Mouse (Mus musculus) brain, embryonic 14.5 days (tissue): ENCODE results near the gene Vdr. TPM values are rescaled to one million over a fixed set of nuclear protein-coding genes. Genes with fewer than 3 reads are reported as not detected.
A peak's percentile ranks its signal among the peaks of the same experiment; 100 is the strongest.

Experiments used
- DNase-seq: peaks from one replicate; pipeline ENCODE4 v3.0.0-alpha.2; 2011; ENCODE audit warnings: low read depth
- CTCF ChIP-seq: fragments of 200-500 bp; IDR thresholded peaks from 2 replicates; pipeline ENCODE4 v1.5.1; 2012; ENCODE audit warnings: inconsistent platforms, mild to moderate bottlenecking, moderate library complexity, borderline replicate concordance; ENCODE audit not compliant: insufficient read depth, insufficient read length; ENCODE audit errors: extremely low read depth
- POLR2A ChIP-seq: fragments of 200-500 bp; IDR thresholded peaks from 2 replicates; pipeline ENCODE4 v1.6.1; 2012; ENCODE audit warnings: mild to moderate bottlenecking, inconsistent platforms, borderline replicate concordance; ENCODE audit not compliant: poor library complexity, insufficient read depth, insufficient read length, severe bottlenecking; ENCODE audit errors: extremely low read depth
- polyA plus RNA-seq: library from polyadenylated mRNA; depleted of rRNA; stranded (reverse); fragments of >200 nt; gene quantifications from 2 replicates; pipeline ENCODE4 v1.2.3, GENCODE M21; 2012

Gene Vdr
- polyA plus RNA-seq, 1 experiment: 0.25 TPM

- no peak for TF ChIP-seq CTCF
- no peak for TF ChIP-seq POLR2A
Measured at GRCm38 (mm10) chr15:97836894-97837247, 73.6 kb downstream of the Vdr start.

GRCm38 (mm10) chr15:97836153-97836893 lies 74.1 kb downstream of the Vdr start:
- no peak for DNase-seq
- TF ChIP-seq CTCF (no peak), POLR2A (no peak)

More at GRCm38 (mm10) chr15:97836894-97837247, 73.6 kb downstream of the Vdr start:
- DNase-seq: no peak

GRCm38 (mm10) chr15:97832764-97833479 lies 77.5 kb downstream of the Vdr start:
- DNase-seq: no peak
- no peak for TF ChIP-seq POLR2A

GRCm38 (mm10) chr15:97831987-97832640 lies 78.3 kb downstream of the Vdr start:
- TF ChIP-seq CTCF (no peak), POLR2A (no peak)
- DNase-seq: no peak

GRCm38 (mm10) chr15:97831242-97831986 lies 79.0 kb downstream of the Vdr start:
- TF ChIP-seq POLR2A (peak; percentile 62), CTCF (no peak)
- peak; percentile 87 for DNase-seq

- TF ChIP-seq CTCF (no peak), POLR2A (no peak)
- peak; percentile 57 for DNase-seq
Measured at GRCm38 (mm10) chr15:97830788-97831241, 79.6 kb downstream of the Vdr start.

GRCm38 (mm10) chr15:97830253-97830787 lies 80.1 kb downstream of the Vdr start:
- no peak for DNase-seq
- TF ChIP-seq CTCF: no peak
- no peak for TF ChIP-seq POLR2A

GRCm38 (mm10) chr15:97829432-97829831 lies 81.0 kb downstream of the Vdr start:
- no peak for TF ChIP-seq CTCF
- TF ChIP-seq POLR2A: no peak
- no peak for DNase-seq

GRCm38 (mm10) chr15:97828901-97829338 lies 81.5 kb downstream of the Vdr start:
- DNase-seq: no peak

GRCm38 (mm10) chr15:97828221-97828842 lies 82.1 kb downstream of the Vdr start:
- TF ChIP-seq POLR2A (no peak), CTCF (no peak)

More at GRCm38 (mm10) chr15:97828901-97829338, 81.5 kb downstream of the Vdr start:
- TF ChIP-seq POLR2A: no peak
- TF ChIP-seq CTCF: no peak

More at GRCm38 (mm10) chr15:97828221-97828842, 82.1 kb downstream of the Vdr start:
- peak; percentile 59 for DNase-seq
